Mouse (Mus musculus) G1E (cell line): ENCODE measurements around the gene Mesp2. TPM values are rescaled to one million over a fixed set of nuclear protein-coding genes. Genes with fewer than 3 reads are reported as not detected.

ENCODE experiments used
- ATAC-seq: 2 replicates; pipeline ENCODE4 v1.8.0; 2016; ENCODE audit warnings: mild to moderate bottlenecking; ENCODE audit not compliant: insufficient number of reproducible peaks, poor library complexity, low FRiP score, severe bottlenecking; ENCODE audit errors: extremely low read depth
- DNase-seq: peaks from one replicate; pipeline ENCODE4 v3.0.0; 2012; ENCODE audit warnings: low spot score
- H3K27me3 ChIP-seq: 2 replicates; pipeline ENCODE4 v1.6.1; 2012; ENCODE audit warnings: mild to moderate bottlenecking, low read length, inconsistent platforms; ENCODE audit not compliant: insufficient read depth
- H3K36me3 ChIP-seq: replicated peaks from 2 replicates; pipeline ENCODE3; 2012; ENCODE audit warnings: mild to moderate bottlenecking, inconsistent platforms
- H3K4me1 ChIP-seq: 2 replicates; pipeline ENCODE4 v1.6.1; 2012; ENCODE audit warnings: low read depth, low read length, inconsistent platforms, mixed read lengths; ENCODE audit not compliant: insufficient read depth
- H3K4me3 ChIP-seq: 2 replicates; pipeline ENCODE4 v1.5.1; 2012; ENCODE audit warnings: low read depth, mild to moderate bottlenecking, inconsistent platforms, low read length, moderate library complexity, mixed read lengths
- H3K9me3 ChIP-seq: replicated peaks from 2 replicates; pipeline ENCODE4 v1.6.1; 2012; ENCODE audit warnings: inconsistent platforms
- CTCF ChIP-seq: IDR thresholded peaks from 2 replicates; pipeline ENCODE4 v1.5.1; 2012; ENCODE audit warnings: low read depth, low read length, inconsistent platforms, mixed read lengths
- GATA1 ChIP-seq: IDR thresholded peaks from 2 replicates; pipeline ENCODE4 v1.6.1; 2012; ENCODE audit warnings: borderline replicate concordance, low read length, inconsistent platforms, mixed read lengths
- GATA2 ChIP-seq: IDR thresholded peaks from 2 replicates; pipeline ENCODE4 v1.6.1; 2012; ENCODE audit warnings: low read depth, low read length, inconsistent platforms, borderline replicate concordance
- POLR2AphosphoS5 ChIP-seq: IDR thresholded peaks from 2 replicates; pipeline ENCODE4 v1.6.1; 2012; ENCODE audit warnings: low read depth, low read length, inconsistent platforms; ENCODE audit not compliant: insufficient replicate concordance
- TAL1 ChIP-seq: conservative IDR thresholded peaks from 2 replicates; pipeline ENCODE4 v1.6.1; 2012; ENCODE audit warnings: low read depth, low read length, inconsistent platforms, mixed read lengths
- polyA plus RNA-seq: library from polyadenylated mRNA; stranded (reverse); fragments of >175 nt; gene quantifications from 2 replicates; pipeline ENCODE4 v1.2.3, GENCODE M21; 2012
- total RNA-seq, 2 experiments: library from RNA; stranded (forward) in 1 of 2; stranded (reverse) in 1 of 2; fragments of 200-1000 nt in 1 of 2; fragments of >200 nt in 1 of 2; fragmentation: Nextera tagmentation in 1 of 2; gene quantifications; 2 replicates each; pipeline ENCODE4 v1.2.3; 2014 to 2017

Mesp2 gene
- total and polyA plus RNA-seq, 3 experiments: not detected

GRCm38 (mm10) chr7:79842163-79842562, 31.6 kb downstream of the Mesp2 start:
- Histone ChIP-seq H3K9me3 (no peaks in the 10 kb centered on the region), H3K27me3 (peaks cover 5% of the 10 kb centered on the region), H3K36me3 (no peaks in the 10 kb centered on the region), H3K4me3 (no peak overlapping the region), H3K4me1 (no peaks in the 10 kb centered on the region)
- no peak for ATAC-seq
- TF ChIP-seq CTCF: no peak
- TF ChIP-seq TAL1: no peak
- no peak for DNase-seq

GRCm38 (mm10) chr7:79844090-79844802, 33.7 kb downstream of the Mesp2 start:
- H3K36me3 ChIP-seq: no peaks in the 10 kb centered on the region
- TF ChIP-seq TAL1 (0 out of 2 replicates have a peak, but pooled peaks have one; percentile 10), POLR2AphosphoS5 (no peak), GATA1 (no peak)
- H3K4me1 ChIP-seq: no peaks in the 10 kb centered on the region
- peaks cover 12% of the 10 kb centered on the region for H3K27me3 ChIP-seq
- no peaks in the 10 kb centered on the region for H3K9me3 ChIP-seq
- no peak overlapping the region for H3K4me3 ChIP-seq
- ATAC-seq (no peak), DNase-seq (no peak)

DNA sequence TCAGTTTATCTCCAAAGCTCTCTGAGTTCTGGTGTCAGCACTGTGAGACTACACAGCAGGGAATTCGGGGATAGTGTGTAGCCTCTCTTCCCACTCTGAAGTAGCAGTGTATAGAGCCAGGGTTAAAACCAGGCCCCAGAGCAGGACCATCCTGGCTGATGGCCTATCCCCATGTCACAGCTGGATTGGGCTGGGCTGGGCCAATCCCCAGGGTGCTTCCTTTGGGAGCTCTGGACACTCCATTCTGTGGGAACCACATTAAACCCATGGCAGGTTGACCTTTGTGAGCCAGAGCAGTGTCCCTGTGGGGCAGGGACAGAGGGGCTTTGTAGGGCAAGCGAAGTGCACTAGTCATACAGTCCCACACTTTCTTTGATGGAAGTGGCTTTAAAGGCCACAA, 35.8 kb downstream of the Mesp2 start:
- DNase-seq (no peak), ATAC-seq (no peak)
- Histone ChIP-seq H3K4me3 (no peak overlapping the region), H3K27me3 (peaks cover 18% of the 10 kb centered on the region), H3K9me3 (no peaks in the 10 kb centered on the region), H3K36me3 (no peaks in the 10 kb centered on the region), H3K4me1 (no peaks in the 10 kb centered on the region)
- no peak for TF ChIP-seq TAL1

DNA sequence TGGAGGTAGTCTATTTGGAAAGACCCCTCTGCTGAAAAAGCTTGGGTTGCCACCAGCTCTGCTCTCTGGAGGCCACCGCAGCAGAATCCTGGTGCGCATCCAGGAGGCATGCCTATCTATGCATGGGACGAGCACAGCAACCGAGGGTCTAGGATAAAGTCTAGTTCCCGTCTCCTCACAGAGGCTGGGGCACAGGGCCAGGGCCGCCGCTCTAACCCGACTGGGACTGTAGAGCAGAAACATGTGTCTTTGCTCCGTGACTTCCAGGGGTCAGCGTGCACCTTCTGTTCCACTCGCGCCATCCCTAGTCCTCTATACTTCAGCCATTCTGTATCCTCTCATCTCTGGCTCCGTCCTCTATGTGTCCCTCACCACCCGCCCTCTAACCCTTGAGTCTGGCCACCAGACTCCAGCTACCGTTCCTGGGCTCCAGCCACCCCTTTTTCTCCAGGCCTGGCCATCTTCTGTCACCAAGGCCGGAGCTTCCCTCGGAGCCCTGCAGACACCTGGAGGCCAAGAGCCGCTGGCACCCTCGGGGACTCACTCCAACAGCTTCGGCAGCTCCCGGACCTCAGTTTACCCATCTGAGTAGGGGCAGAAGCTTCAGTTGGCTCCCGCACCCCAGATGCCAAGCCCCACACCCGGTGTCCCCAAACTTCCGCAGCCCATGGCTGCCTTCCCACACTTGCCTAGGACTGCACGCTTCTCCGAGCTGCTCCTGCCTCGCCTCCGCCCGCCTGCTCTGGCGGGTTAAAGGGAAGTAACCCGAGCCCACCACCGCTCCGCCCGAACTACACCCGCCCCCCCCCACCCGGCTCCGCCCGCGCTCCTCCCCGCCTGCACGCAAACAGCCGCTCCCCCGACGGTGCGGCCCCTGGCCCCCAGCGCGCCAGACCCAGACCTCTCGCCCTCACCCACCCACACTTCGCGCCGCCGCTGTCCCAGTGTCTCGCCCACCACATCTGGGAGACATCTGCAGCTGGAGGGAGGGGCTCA, 37.2 kb downstream of the Mesp2 start:
- DNase-seq (no peak), ATAC-seq (no peak)
- TF ChIP-seq CTCF: no peak
- TF ChIP-seq TAL1: no peak
- no peak for TF ChIP-seq GATA1
- no peak for TF ChIP-seq POLR2AphosphoS5
- no peaks in the 10 kb centered on the region for H3K4me1 ChIP-seq
- no peaks in the 10 kb centered on the region for H3K36me3 ChIP-seq
- H3K27me3 ChIP-seq: peaks cover 18% of the 10 kb centered on the region
- no peaks in the 10 kb centered on the region for H3K9me3 ChIP-seq
- no peak overlapping the region for H3K4me3 ChIP-seq

- DNase-seq: no peak
Observed at GRCm38 (mm10) chr7:79856305-79856704, 45.8 kb downstream of the Mesp2 start.

DNA sequence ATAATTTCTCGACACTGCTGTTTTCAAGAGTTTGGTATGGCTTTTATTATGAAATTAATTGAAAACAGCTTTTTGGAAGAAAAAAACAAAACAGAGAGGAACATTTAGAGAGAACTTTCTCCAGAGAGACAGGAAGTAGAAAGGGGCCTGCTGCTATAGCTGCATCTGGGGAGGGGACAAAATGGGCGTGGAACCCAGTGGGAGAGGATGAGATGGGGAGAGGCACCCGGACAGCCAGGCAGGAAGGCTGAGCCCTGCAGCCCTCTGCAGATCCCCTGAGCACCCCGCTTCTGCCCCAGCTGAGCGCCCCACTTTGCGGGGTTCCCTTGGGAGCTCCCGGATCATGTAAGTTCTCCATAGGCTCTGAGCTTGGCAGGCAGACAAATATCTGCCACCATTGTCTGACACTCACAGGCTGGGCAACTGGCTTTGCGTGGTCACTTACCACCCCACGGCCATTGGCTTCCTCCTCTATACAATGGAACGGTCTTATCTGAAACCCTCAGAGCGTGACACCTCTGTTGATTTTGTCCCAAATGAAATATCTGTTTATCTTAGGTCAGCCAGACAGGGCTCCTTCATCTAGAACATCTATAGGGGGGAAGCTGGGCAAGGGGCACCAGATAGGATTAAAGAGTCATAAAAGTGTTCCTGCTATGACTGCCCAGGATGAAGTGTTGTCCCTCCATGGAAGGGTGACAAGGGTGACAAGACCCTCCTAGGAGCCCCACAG, 47.8 kb downstream of the Mesp2 start:
- no peak for TF ChIP-seq CTCF
- no peak for TF ChIP-seq GATA1
- no peak for TF ChIP-seq GATA2
- TF ChIP-seq POLR2AphosphoS5: no peak
- no peak for TF ChIP-seq TAL1
- ATAC-seq (no peak), DNase-seq (no peak)
- Histone ChIP-seq H3K9me3 (no peaks in the 10 kb centered on the region), H3K4me1 (no peaks in the 10 kb centered on the region), H3K27me3 (peaks cover 7% of the 10 kb centered on the region; the same call in 1 of the 2 replicates), H3K4me3 (no peak overlapping the region), H3K36me3 (no peaks in the 10 kb centered on the region)

More at GRCm38 (mm10) chr7:79856305-79856704, 45.8 kb downstream of the Mesp2 start:
- H3K9me3 ChIP-seq: no peaks in the 10 kb centered on the region
- TF ChIP-seq GATA1 (no peak), POLR2AphosphoS5 (no peak), TAL1 (no peak), GATA2 (no peak), CTCF (no peak)
- H3K4me3 ChIP-seq: no peak overlapping the region
- no peaks in the 10 kb centered on the region for H3K36me3 ChIP-seq
- H3K4me1 ChIP-seq: no peaks in the 10 kb centered on the region
- H3K27me3 ChIP-seq: peaks cover 3% of the 10 kb centered on the region; the same call in 1 of the 2 replicates
- no peak for ATAC-seq
